Mouse (Mus musculus): ENCODE data around the gene Mad1l1. TPM values are rescaled to one million over a fixed set of nuclear protein-coding genes. Genes with fewer than 3 reads are reported as not detected.

Gene Mad1l1
- total and polyA plus RNA-seq, 3 experiments = 40.5 to 65.2 TPM; not detected in 1

DNA sequence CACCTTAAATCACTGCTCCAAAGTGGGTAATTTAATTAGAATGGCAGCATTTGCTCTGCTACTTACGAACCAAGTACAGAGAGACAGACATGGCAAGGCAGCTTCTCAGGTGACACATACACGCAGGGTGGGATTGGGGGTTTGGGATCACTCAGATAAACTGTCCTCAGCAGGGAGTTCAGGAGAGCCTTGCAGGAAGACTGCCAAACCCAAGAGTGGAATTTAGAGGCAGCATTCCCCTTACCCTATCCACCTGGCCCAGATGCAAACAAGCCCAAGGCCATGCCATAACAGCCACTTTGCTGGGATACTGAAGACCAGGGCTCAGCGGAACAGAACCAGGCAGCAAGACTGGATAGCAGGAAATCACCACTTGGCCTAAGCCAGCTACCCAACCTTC lies 124.9 kb downstream of the Mad1l1 start:
- Histone ChIP-seq H3K9me3 (replicated peaks; ENCODE audit: insufficient read depth, low read length) (no peaks in the 10 kb centered on the region), H3K4me3 (ENCODE audit: control insufficient read depth in 1 of 2, insufficient read depth in 1 of 2, low read depth in 2 of 2, low read length in 2 of 2) (no peak overlapping the region), H3K27me3 (ENCODE audit: control insufficient read depth in 1 of 2, insufficient read depth in 2 of 2, low read length in 2 of 2) (no peaks in the 10 kb centered on the region), H3K36me3 (ENCODE audit: control insufficient read depth in 1 of 2, insufficient read depth in 2 of 2, low read length in 2 of 2) (no peaks in the 10 kb centered on the region), H3K4me1 (ENCODE audit: control insufficient read depth in 1 of 2, insufficient read depth in 2 of 2, low read length in 2 of 2) (no peaks in the 10 kb centered on the region), H3K9ac (ENCODE audit: control insufficient read depth, low read depth, low read length, poor library complexity, severe bottlenecking) (no peak overlapping the region), H3K79me2 (ENCODE audit: control insufficient read depth, insufficient read depth, low read length, poor library complexity) (no peaks in the 10 kb centered on the region), H3K27ac (ENCODE audit: control insufficient read depth, low read depth, low read length) (no peak overlapping the region)
- DNase-seq (ENCODE audit: low read depth, low spot score) = no peak
- TF ChIP-seq TCF12 (IDR thresholded peaks at IDR 0.05; ENCODE audit: low read depth, low read length) (no peak), TAL1 (IDR thresholded peaks at IDR 0.05; ENCODE audit: low read length) (no peak), GATA1 (IDR thresholded peaks at IDR 0.05; ENCODE audit: low read depth, low read length) (no peak), ZNF384 (IDR thresholded peaks at IDR 0.05; ENCODE audit: low read depth, low read length) (no peak), CHD1 (IDR thresholded peaks at IDR 0.05; ENCODE audit: low read depth, low read length) (no peak), USF1 (IDR thresholded peaks at IDR 0.05; ENCODE audit: low read depth, low read length) (no peak), BHLHE40 (IDR thresholded peaks at IDR 0.05; ENCODE audit: borderline replicate concordance, low read depth, low read length) (no peak), MYB (IDR thresholded peaks at IDR 0.05; ENCODE audit: low read depth, low read length) (no peak), EP300 (IDR thresholded peaks at IDR 0.05; ENCODE audit: low read depth in 1 of 2, low read length in 2 of 2) (no peak)

GRCm38 (mm10) chr5:140194173-140194572 lies 127.2 kb downstream of the Mad1l1 start:
- no peak for TF ChIP-seq ZKSCAN1 (IDR thresholded peaks at IDR 0.05; ENCODE audit: low read depth, low read length)
- no peak for TF ChIP-seq MYC (IDR thresholded peaks at IDR 0.05; ENCODE audit: low read depth, low read length)
- TF ChIP-seq GABPA (IDR thresholded peaks at IDR 0.05; ENCODE audit: low read depth, low read length) = no peak
- no peak for TF ChIP-seq TBP (IDR thresholded peaks at IDR 0.05; ENCODE audit: low read depth, low read length)
- TF ChIP-seq POLR2A (IDR thresholded peaks at IDR 0.05; ENCODE audit: control insufficient read depth in 1 of 2, insufficient read depth in 1 of 2, low read depth in 1 of 2, low read length in 2 of 2, poor library complexity in 1 of 2) = no peak
- no peak for TF ChIP-seq KAT2A (conservative IDR thresholded peaks at IDR 0.05; ENCODE audit: low read depth, low read length)
- TF ChIP-seq MYB (IDR thresholded peaks at IDR 0.05; ENCODE audit: low read depth, low read length) = no peak
- no peak for TF ChIP-seq ELF1 (IDR thresholded peaks at IDR 0.05; ENCODE audit: low read depth, low read length)
- TF ChIP-seq UBTF (IDR thresholded peaks at IDR 0.05; ENCODE audit: borderline replicate concordance, insufficient read depth, low read depth, low read length) = no peak
- no peak for TF ChIP-seq ZC3H11A (IDR thresholded peaks at IDR 0.05; ENCODE audit: low read depth, low read length)
- H3K27me3 ChIP-seq (ENCODE audit: control insufficient read depth in 1 of 2, insufficient read depth in 2 of 2, low read length in 2 of 2) = no peaks in the 10 kb centered on the region
- no peak overlapping the region for H3K9ac ChIP-seq (ENCODE audit: control insufficient read depth, low read depth, low read length, poor library complexity, severe bottlenecking)
- no peaks in the 10 kb centered on the region; a peak in 1 of 4 replicates for H3K36me3 ChIP-seq (ENCODE audit: control insufficient read depth in 1 of 2, insufficient read depth in 2 of 2, low read length in 2 of 2)
- DNase-seq (ENCODE audit: low read depth, low spot score) = no peak
- no peaks in the 10 kb centered on the region for H3K79me2 ChIP-seq (ENCODE audit: control insufficient read depth, insufficient read depth, low read length, poor library complexity)
- H3K4me3 ChIP-seq (ENCODE audit: control insufficient read depth in 1 of 2, insufficient read depth in 1 of 2, low read depth in 2 of 2, low read length in 2 of 2) = no peak overlapping the region
- H3K9me3 ChIP-seq (replicated peaks; ENCODE audit: insufficient read depth, low read length) = no peaks in the 10 kb centered on the region
- no peak overlapping the region for H3K27ac ChIP-seq (ENCODE audit: control insufficient read depth, low read depth, low read length)
- H3K4me1 ChIP-seq (ENCODE audit: control insufficient read depth in 1 of 2, insufficient read depth in 2 of 2, low read length in 2 of 2) = no peaks in the 10 kb centered on the region

Measured in MEL (cell line).